Mouse (Mus musculus) 416B (cell line): Measurements from ENCODE around the gene Bgn.

Experiments used
- DNase-seq: peaks from one replicate; pipeline ENCODE4 v3.0.0; 2011; ENCODE audit warnings: low read depth

Gene Bgn

GRCm38 (mm10) chrX:73483484-73483810 is at the start of gene Bgn:
Bgn (plus strand) TSS chrX:73483602.
- DNase-seq: no peak

- no peak for DNase-seq
Observed at GRCm38 (mm10) chrX:73435252-73435651, 48.1 kb upstream of the Bgn start, which contains the start of gene Trex2. Trex2 (minus strand) TSS chrX:73435344.

- DNase-seq: no peak
Observed at GRCm38 (mm10) chrX:73441428-73441827, 42.0 kb upstream of the Bgn start.

- peak; percentile 15 for DNase-seq
Observed at GRCm38 (mm10) chrX:73451949-73452348, 31.5 kb upstream of the Bgn start.

- peak; percentile 97 for DNase-seq
Observed at GRCm38 (mm10) chrX:73458877-73459392, 24.5 kb upstream of the Bgn start, which contains the start of gene Haus7. Haus7 (minus strand) TSS chrX:73459044.

- DNase-seq: no peak
Observed at GRCm38 (mm10) chrX:73460792-73461191, 22.6 kb upstream of the Bgn start.

GRCm38 (mm10) chrX:73465483-73466186 is 17.8 kb upstream of the Bgn start:
- no peak for DNase-seq

GRCm38 (mm10) chrX:73467446-73468241 is 15.8 kb upstream of the Bgn start:
- DNase-seq: no peak

- DNase-seq: no peak
Observed at GRCm38 (mm10) chrX:73468330-73468729, 15.1 kb upstream of the Bgn start.

GRCm38 (mm10) chrX:73468752-73469151 is 14.7 kb upstream of the Bgn start:
- DNase-seq: no peak

GRCm38 (mm10) chrX:73471764-73472163 is 11.6 kb upstream of the Bgn start:
- DNase-seq: peak; percentile 76

GRCm38 (mm10) chrX:73474340-73475165 is 8.8 kb upstream of the Bgn start:
- no peak for DNase-seq

- DNase-seq: no peak
Observed at GRCm38 (mm10) chrX:73475658-73476256, 7.6 kb upstream of the Bgn start.

- no peak for DNase-seq
Observed at GRCm38 (mm10) chrX:73476621-73477020, 6.8 kb upstream of the Bgn start.

GRCm38 (mm10) chrX:73477500-73477899 is 5.9 kb upstream of the Bgn start:
- DNase-seq: no peak

- DNase-seq: no peak
Observed at GRCm38 (mm10) chrX:73479656-73480055, 3.7 kb upstream of the Bgn start.

- DNase-seq: no peak
Observed at GRCm38 (mm10) chrX:73480334-73480733, 3.1 kb upstream of the Bgn start.

GRCm38 (mm10) chrX:73482643-73483483 is 539 bp upstream of the Bgn start:
- DNase-seq: no peak

- DNase-seq: no peak
Observed at GRCm38 (mm10) chrX:73484076-73484475, 674 bp downstream of the Bgn start.

- no peak for DNase-seq
Observed at GRCm38 (mm10) chrX:73484870-73485269, 1.5 kb downstream of the Bgn start.

- DNase-seq: peak; percentile 15
Observed at GRCm38 (mm10) chrX:73486920-73487319, 3.5 kb downstream of the Bgn start.
